Mouse (Mus musculus): ENCODE data around the gene Atxn1.

The Atxn1 gene

GRCm38 (mm10) chr13:45964853-45965593 is at the start of gene Atxn1:
TSS of gene Atxn1 (minus strand) at chr13:45965008.
- no peak for DNase-seq (ENCODE audit: low spot score)

- no peak for DNase-seq (ENCODE audit: low spot score)
Observed at GRCm38 (mm10) chr13:46011232-46011631, 46.4 kb upstream of the Atxn1 start.

GRCm38 (mm10) chr13:46010075-46010474 is 45.3 kb upstream of the Atxn1 start:
- no peak for DNase-seq (ENCODE audit: low spot score)

- no peak for DNase-seq (ENCODE audit: low spot score)
Observed at GRCm38 (mm10) chr13:46008831-46009666, 44.2 kb upstream of the Atxn1 start.

GRCm38 (mm10) chr13:46006211-46007102 is 41.6 kb upstream of the Atxn1 start:
- DNase-seq (ENCODE audit: low spot score), result no peak

GRCm38 (mm10) chr13:46005656-46006055 is 40.8 kb upstream of the Atxn1 start:
- no peak for DNase-seq (ENCODE audit: low spot score)

GRCm38 (mm10) chr13:46001356-46001755 is 36.5 kb upstream of the Atxn1 start:
- no peak for DNase-seq (ENCODE audit: low spot score)

- DNase-seq (ENCODE audit: low spot score), result no peak
Observed at GRCm38 (mm10) chr13:45992953-45993352, 28.1 kb upstream of the Atxn1 start.

GRCm38 (mm10) chr13:45990486-45990885 is 25.7 kb upstream of the Atxn1 start:
- DNase-seq (ENCODE audit: low spot score), result no peak

GRCm38 (mm10) chr13:45979246-45979645 is 14.4 kb upstream of the Atxn1 start:
- no peak for DNase-seq (ENCODE audit: low spot score)

- DNase-seq (ENCODE audit: low spot score), result no peak
Observed at GRCm38 (mm10) chr13:45976894-45977293, 12.1 kb upstream of the Atxn1 start.

GRCm38 (mm10) chr13:45974651-45975050 is 9.8 kb upstream of the Atxn1 start:
- DNase-seq (ENCODE audit: low spot score), result no peak

GRCm38 (mm10) chr13:45973972-45974490 is 9.2 kb upstream of the Atxn1 start:
- no peak for DNase-seq (ENCODE audit: low spot score)

GRCm38 (mm10) chr13:45970920-45971536 is 6.2 kb upstream of the Atxn1 start:
- no peak for DNase-seq (ENCODE audit: low spot score)

- no peak for DNase-seq (ENCODE audit: low spot score)
Observed at GRCm38 (mm10) chr13:45968206-45968605, 3.4 kb upstream of the Atxn1 start.

GRCm38 (mm10) chr13:45967371-45967770 is 2.6 kb upstream of the Atxn1 start:
- no peak for DNase-seq (ENCODE audit: low spot score)

GRCm38 (mm10) chr13:45966586-45966985 is 1.8 kb upstream of the Atxn1 start:
- no peak for DNase-seq (ENCODE audit: low spot score)

GRCm38 (mm10) chr13:45965594-45966432 is 1.0 kb upstream of the Atxn1 start:
- no peak for DNase-seq (ENCODE audit: low spot score)

GRCm38 (mm10) chr13:45964331-45964852 is 416 bp downstream of the Atxn1 start:
- DNase-seq (ENCODE audit: low spot score), result peak; percentile 39

Data from left cerebral cortex, adult 11 months (tissue).